Mouse (Mus musculus) gastrocnemius, adult 18-20 months (tissue): Measurements from ENCODE around the gene Gm266. TPM values are rescaled to one million over a fixed set of nuclear protein-coding genes. Genes with fewer than 3 reads are reported as not detected.

Experiments used
- DNase-seq: peaks from one replicate; pipeline ENCODE4 v3.0.0; 2021; ENCODE audit warnings: low spot score
- total RNA-seq, 2 experiments: library from RNA; stranded (reverse); gene quantifications; 2 replicates each; pipeline ENCODE4 v1.2.3; 2021

Gm266 gene
- total RNA-seq, 2 experiments from 2014 or later: 0.18 TPM; not detected in 1

DNA sequence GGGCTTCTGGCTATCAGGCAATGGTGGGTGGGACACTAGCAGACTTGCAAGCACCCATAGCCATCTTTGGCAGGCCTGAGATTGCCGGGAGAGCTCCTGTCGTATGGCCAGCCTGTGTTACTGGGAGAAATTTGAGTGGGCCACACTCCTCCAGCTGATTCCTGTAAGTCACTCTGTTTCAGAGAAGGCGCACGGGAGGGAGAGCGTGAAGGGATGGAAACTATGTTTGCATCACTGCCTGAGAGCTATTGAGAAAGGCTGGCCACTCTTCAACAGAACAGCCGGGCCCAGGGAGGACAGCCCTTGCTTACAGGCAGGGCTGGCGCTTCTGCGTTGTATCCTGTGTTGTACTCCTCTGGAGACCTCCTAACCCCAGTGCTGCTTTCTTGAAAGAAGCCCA is 49.0 kb downstream of the Gm266 start:
- peak; percentile 58 for DNase-seq

DNA sequence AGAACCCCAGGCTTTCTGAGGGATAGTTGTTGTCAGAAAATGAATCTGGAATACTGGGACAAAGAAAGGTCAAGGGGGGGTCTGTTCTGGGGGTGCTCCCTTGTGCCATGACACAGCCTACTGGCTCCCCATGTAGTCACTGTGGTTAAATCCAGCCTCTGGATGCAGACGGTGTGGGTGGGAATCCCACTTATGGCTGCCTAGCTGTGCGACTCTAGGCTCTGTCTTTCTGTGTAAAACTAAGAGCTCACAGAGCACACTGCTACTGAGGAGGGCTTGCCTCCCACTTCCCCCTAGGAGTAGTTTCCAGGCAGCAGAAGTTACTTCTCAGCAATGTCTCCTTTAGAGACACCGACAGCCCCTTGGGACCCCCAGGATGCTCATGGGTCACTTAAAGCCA is 49.5 kb downstream of the Gm266 start:
- DNase-seq: no peak

DNA sequence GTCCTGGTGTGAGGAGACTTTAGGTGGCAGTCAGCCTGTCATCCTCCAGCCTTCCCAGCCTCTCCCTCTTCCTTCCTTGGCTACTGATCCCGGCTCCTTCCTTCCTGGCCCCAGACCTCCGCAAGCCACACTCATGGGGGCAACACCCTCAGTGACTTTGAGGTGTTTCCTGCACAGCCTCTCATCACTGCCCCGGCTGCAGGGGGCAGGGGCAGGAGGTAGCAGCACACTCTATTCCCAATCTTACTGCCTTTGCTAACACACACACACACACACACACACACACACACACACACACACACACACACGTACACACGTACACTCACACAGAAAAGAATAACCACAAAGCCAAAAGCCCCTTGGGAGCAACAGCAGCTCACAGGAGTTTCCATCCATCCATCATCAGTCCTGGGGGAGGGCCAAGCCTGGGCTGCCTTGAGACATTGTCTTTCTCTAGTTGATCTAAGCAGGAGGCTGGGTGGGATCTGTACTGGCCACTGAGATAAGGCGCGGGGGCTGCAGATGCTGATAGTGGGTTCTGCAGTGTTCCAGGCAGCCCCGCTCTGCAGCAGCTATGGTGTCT is 50.8 kb downstream of the Gm266 start:
- DNase-seq: no peak

Other genes with a start within 250 kb of the Gm266 start
- not detected for gene Amn, start 214.7 kb downstream of the Gm266 start, total RNA-seq
- gene Cdc42bpb, start 108.1 kb downstream of the Gm266 start, total RNA-seq: 10 to 100 TPM; 17.3 to 21.2 TPM
- gene Lbhd2, start 79.0 kb downstream of the Gm266 start, total RNA-seq: not detected
- gene Exoc3l4, start 68.8 kb downstream of the Gm266 start, total RNA-seq: 1 to 10 TPM; 2.0 to 3.4 TPM
- 10 to 100 TPM; 38.8 to 52.9 TPM for gene Tnfaip2, start 43.4 kb downstream of the Gm266 start, total RNA-seq
- 100 to 1,000 TPM; 160 to 165 TPM for gene Eif5, start 52.2 kb upstream of the Gm266 start, total RNA-seq
- 10 to 100 TPM; 52.7 to 55.0 TPM for gene Mark3, start 88.7 kb upstream of the Gm266 start, total RNA-seq
- 10 to 100 TPM in 1 of 2 experiments, 1 to 10 TPM in 1; 5.9 to 12.2 TPM for gene Ckb, start 186.5 kb upstream of the Gm266 start, total RNA-seq
- 1 to 10 TPM; 2.4 to 3.9 TPM for gene Trmt61a, start 192.3 kb upstream of the Gm266 start, total RNA-seq
- gene Bag5, start 227.4 kb upstream of the Gm266 start, total RNA-seq: 10 to 100 TPM; 16.0 to 16.9 TPM
- gene Apopt1, start 227.4 kb upstream of the Gm266 start, total RNA-seq: 10 to 100 TPM; 40.5 to 43.5 TPM